Mouse (Mus musculus) stomach, postnatal 0 days (tissue): ENCODE data around the gene Ccdc12. TPM values are rescaled to one million over a fixed set of nuclear protein-coding genes. Genes with fewer than 3 reads are reported as not detected.

ENCODE experiments used
- ATAC-seq: fragments of 200-750 bp; cut with Nextera tagmentation; 2 replicates; pipeline ENCODE4 v1.8.0; 2017; ENCODE audit not compliant: low FRiP score, low TSS enrichment
- DNase-seq: peaks from one replicate; pipeline ENCODE4 v3.0.0-alpha.2; 2016; ENCODE audit warnings: low spot score
- H3K27ac ChIP-seq: fragments of 300-500 bp; sonication (generic); replicated peaks from 2 replicates; pipeline ENCODE4 v1.5.1; 2014; ENCODE audit warnings: mild to moderate bottlenecking, control low read depth
- H3K27me3 ChIP-seq: fragments of 300-500 bp; sonication (generic); 2 replicates; pipeline ENCODE4 v1.6.1; 2014; ENCODE audit warnings: low read length; ENCODE audit not compliant: control insufficient read depth, insufficient read depth
- H3K36me3 ChIP-seq: fragments of 300-500 bp; sonication (generic); 2 replicates; pipeline ENCODE4 v1.6.1; 2014; ENCODE audit warnings: low read length, mixed read lengths; ENCODE audit not compliant: control insufficient read depth, insufficient read depth
- H3K4me1 ChIP-seq: fragments of 300-500 bp; sonication (generic); replicated peaks from 2 replicates; pipeline ENCODE4 v1.6.1; 2014; ENCODE audit warnings: antibody characterized with exemption; ENCODE audit not compliant: control insufficient read depth, insufficient read depth
- H3K4me2 ChIP-seq: fragments of 300-500 bp; sonication (generic); replicated peaks from 2 replicates; pipeline ENCODE4 v1.6.1; 2014; ENCODE audit warnings: low read depth, mild to moderate bottlenecking, control low read depth, moderate library complexity
- H3K4me3 ChIP-seq: fragments of 300-500 bp; sonication (generic); 2 replicates; pipeline ENCODE4 v1.5.1; 2014; ENCODE audit warnings: low read depth, low read length, control low read depth
- H3K9ac ChIP-seq: fragments of 300-500 bp; sonication (generic); 2 replicates; pipeline ENCODE4 v1.6.1; 2014; ENCODE audit warnings: mild to moderate bottlenecking, low read length, control low read depth, mixed read lengths
- H3K9me3 ChIP-seq: fragments of 300-500 bp; sonication (generic); 2 replicates; pipeline ENCODE4 v1.6.1; 2016; ENCODE audit warnings: low read length; ENCODE audit not compliant: control insufficient read depth
- CTCF ChIP-seq: IDR thresholded peaks from 2 replicates; pipeline ENCODE4 v1.5.1; 2016; ENCODE audit warnings: antibody characterized with exemption, low read depth, mild to moderate bottlenecking, moderate library complexity
- EP300 ChIP-seq: optimal IDR thresholded peaks from 2 replicates; pipeline ENCODE3; 2016; ENCODE audit warnings: antibody characterized with exemption
- WGBS: fragments of 180-500 bp; shearing (Covaris S2); extraction: QIAGEN DNeasy Blood & Tissue Kit; methylation state at CpG from one replicate; pipeline ENCODE4 v1.1.7; 2014; 5-methylcytosine and 5-hydroxymethylcytosine counted together
- polyA plus RNA-seq: library from polyadenylated mRNA; unstranded; fragments of >200 nt; fragmentation: Nextera tagmentation; extraction: Ambion mirVana; gene quantifications from 2 replicates; pipeline ENCODE4 v1.2.1, GENCODE M21; 2015

Ccdc12 gene
- polyA plus RNA-seq, 1 experiment from 2014 or later, result 139 TPM

DNA sequence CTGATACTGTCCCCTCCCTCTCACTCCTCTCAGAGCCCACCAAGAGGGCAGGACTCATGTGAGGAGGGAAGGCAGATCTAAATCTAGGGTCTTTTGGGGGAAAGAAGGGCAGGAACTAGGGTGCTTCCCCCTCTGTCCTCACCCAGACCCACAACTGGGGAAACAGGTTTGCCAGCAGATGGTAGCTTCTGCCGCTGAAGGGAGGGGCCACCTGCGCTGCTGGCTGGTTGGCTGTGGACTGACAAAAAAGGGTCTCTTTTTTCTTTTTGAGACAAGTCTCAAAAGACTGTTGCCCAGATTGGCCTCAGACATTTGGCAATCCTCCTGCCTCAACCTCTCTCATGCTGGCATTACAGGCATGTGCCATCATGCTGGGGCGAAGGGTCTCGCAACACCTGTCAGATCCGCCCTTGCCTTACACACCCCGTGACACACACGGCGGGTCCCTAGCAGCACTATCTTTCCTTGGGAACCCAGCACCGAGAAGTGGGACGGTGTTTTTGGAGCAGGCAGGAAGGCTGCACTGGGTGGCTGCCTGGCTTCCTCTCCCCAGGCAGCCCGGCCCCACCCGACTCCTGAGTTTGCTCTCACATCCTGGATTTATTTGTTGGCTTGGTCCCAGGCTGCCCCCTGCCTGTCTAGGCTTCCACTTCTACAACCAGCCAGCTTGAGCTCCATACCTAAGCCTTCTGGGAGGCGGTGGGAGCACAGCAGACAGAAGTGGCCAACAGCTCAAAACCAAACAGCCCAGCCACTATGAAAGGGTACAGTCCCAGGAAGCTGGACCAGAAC, 4.2 kb upstream of the Ccdc12 start:
- H3K9ac ChIP-seq, result peak overlapping the region; percentile 77
- DNase-seq, result peak; percentile 79

DNA sequence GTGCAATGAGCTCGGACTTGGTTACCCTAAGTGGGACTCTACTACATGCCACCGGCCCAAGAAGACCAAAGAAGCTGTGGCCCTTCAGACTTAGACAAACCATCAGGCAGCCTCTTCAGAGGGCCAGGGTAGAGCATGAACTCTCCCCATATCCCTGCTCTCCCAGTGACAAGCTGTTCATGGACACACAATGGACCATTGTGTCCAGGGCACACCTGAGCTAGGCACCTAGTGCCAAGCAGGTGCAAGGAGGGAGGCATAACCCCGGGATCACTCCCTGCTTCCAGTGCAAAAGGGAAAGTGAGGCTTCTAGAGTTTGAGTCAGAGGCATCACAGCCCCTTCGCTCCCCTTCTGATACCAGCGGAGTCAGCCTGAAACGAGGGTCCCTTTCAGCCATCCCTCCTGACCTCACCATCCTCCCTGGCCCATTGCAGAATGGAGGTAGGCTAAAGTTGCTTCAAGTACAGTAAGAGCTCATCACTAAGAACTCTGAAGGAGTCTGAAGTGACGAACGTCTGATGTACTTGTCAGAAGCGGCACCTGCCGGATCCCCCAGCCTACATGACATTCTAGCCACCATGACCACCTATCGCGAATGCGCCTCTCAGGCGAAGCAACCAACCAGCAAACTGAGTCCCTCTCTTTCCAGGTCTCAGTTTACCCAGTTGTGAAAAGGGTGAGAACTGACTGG, 3.2 kb upstream of the Ccdc12 start:
- Histone ChIP-seq H3K36me3 (no peaks in the 10 kb centered on the region), H3K4me2 (peak overlapping the region; percentile 99), H3K4me3 (peak overlapping the region; percentile 65), H3K27ac (peak overlapping the region; percentile 90), H3K9ac (peak overlapping the region; percentile 77), H3K27me3 (no peaks in the 10 kb centered on the region), H3K4me1 (peaks cover 8% of the 10 kb centered on the region), H3K9me3 (no peaks in the 10 kb centered on the region)
- WGBS, result 18% methylated on average over 14 of the region's 14 CpGs
- no peak for DNase-seq
- TF ChIP-seq CTCF (no peak), EP300 (no peak)
- no peak for ATAC-seq

More for the DNA sequence above, 4.2 kb upstream of the Ccdc12 start:
- TF ChIP-seq EP300 (no peak), CTCF (peak; percentile 53)
- Histone ChIP-seq H3K36me3 (no peaks in the 10 kb centered on the region), H3K4me1 (peaks cover 8% of the 10 kb centered on the region; the same call in 1 of the 2 replicates), H3K9me3 (no peaks in the 10 kb centered on the region), H3K27ac (peak overlapping the region; percentile 90), H3K27me3 (no peaks in the 10 kb centered on the region), H3K4me3 (peak overlapping the region; percentile 65), H3K4me2 (peak overlapping the region; percentile 99)
- no peak for ATAC-seq
- 21% methylated on average over 13 of the region's 13 CpGs for WGBS

DNA sequence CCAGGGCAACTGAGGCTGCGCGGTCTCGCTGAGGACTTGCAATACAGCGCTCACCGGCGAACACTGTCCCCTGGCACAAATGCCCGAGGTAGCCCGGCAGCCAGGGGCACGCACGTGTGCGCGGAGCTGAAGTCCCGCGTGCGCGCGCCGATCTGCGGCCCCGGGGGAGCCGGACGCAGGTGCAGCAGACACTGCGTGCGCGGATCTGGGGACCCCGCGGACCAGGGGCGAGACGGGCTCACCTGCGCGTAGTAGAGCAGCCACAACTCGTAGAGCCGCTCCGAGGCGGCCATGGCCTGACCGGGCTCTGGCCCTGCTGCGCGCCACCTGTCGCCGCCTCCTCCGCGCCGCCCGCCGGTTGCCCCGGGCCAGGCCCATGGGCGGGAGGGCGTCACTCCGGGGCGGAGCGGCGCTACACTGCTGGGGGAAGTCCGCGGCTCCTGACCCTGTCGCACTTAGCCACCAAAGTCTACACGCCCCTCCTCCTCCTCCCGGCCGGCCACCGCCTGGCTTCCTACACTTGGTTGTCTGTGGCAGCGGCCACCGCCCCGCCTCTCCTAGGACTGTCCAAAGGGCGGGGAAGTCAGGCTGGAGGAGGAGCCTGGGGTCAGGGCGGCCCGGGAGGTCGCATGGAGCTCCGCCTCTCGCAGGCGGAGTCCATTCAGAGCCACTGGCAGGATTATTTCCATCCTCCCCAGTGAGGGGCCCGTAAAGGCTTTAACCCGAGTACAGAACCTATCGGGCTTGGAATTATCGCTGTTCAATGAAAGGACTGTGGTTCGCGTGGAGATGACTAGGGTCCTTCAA, 2.4 kb upstream of the Ccdc12 start, which contains the start of gene Nbeal2:
Gene Nbeal2, minus strand, starts transcription at position 507 of the 807 bp plus-strand sequence.
- peak; percentile 89 for ATAC-seq
- H3K4me3 ChIP-seq, result peak within 1 kb of the TSS; percentile 65
- no peaks in the 10 kb centered on the region for H3K27me3 ChIP-seq
- H3K9ac ChIP-seq, result peak within 1 kb of the TSS; percentile 77
- no peaks in the 10 kb centered on the region for H3K36me3 ChIP-seq
- DNase-seq, result peak; percentile 97
- H3K4me1 ChIP-seq, result peaks cover 8% of the 10 kb centered on the region
- no peaks in the 10 kb centered on the region for H3K9me3 ChIP-seq
- peak within 1 kb of the TSS; percentile 99 for H3K4me2 ChIP-seq
- under 1% methylated on average over 52 of the region's 75 CpGs for WGBS
- H3K27ac ChIP-seq, result peak within 1 kb of the TSS; percentile 90
- TF ChIP-seq EP300, result no peak
- TF ChIP-seq CTCF, result peak; percentile 20; the same call in 1 of the 2 replicates

DNA sequence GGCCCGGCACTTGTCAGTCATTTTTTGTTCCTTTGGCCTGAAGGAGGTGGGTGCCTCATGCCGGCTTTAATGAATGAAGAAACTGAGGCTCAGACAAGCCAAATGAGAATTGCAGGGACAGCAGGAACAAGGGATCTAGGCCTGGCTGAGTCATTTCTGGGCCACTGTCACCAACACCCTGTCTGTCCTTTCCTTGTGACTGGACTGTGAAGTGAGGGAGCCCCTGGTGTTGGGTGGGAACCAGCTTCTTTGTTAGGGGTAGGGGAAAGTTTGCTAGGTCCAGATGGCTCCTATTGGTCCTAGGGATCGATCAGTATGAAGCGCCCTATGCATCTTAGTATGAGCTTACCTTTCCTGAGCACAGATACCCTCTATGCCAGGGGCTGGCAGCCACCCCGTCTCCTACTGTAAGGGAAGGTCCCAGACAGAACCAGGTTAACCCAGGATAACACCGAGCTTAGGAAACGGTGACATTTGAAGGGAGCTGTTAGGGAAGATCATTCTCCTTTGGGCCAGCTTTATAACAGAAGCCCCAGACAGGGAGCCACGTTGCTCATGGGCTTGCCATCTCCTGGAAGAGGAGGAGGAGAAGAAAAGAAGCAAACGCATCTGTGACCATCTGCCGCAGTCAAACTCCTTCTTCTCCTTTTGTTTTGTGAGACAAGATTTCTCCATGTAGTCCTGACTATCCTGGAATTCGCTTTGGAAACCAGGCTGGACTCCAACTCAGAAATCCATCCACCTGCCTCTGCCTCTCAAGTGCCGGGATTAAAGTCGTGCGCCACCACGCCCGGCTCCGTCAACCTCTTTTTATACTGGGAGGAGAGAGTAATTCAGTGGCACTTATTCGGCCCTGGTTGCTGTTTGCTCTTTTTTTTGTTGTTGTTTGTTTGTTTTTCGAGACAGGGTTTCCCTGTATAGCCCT, 1.3 kb upstream of the Ccdc12 start:
- no peak overlapping the region for H3K4me3 ChIP-seq
- H3K36me3 ChIP-seq, result no peaks in the 10 kb centered on the region
- no peaks in the 10 kb centered on the region for H3K27me3 ChIP-seq
- 79% methylated on average over 19 of the region's 19 CpGs for WGBS
- peaks cover 8% of the 10 kb centered on the region for H3K4me1 ChIP-seq
- peak overlapping the region; percentile 99 for H3K4me2 ChIP-seq
- ATAC-seq (no peak), DNase-seq (no peak)
- H3K9ac ChIP-seq, result 0 out of 2 replicates have a peak overlapping the region, but pooled peaks have one; percentile 18
- no peaks in the 10 kb centered on the region for H3K9me3 ChIP-seq
- H3K27ac ChIP-seq, result peak overlapping the region; percentile 90
- TF ChIP-seq CTCF, result no peak
- TF ChIP-seq EP300, result no peak

DNA sequence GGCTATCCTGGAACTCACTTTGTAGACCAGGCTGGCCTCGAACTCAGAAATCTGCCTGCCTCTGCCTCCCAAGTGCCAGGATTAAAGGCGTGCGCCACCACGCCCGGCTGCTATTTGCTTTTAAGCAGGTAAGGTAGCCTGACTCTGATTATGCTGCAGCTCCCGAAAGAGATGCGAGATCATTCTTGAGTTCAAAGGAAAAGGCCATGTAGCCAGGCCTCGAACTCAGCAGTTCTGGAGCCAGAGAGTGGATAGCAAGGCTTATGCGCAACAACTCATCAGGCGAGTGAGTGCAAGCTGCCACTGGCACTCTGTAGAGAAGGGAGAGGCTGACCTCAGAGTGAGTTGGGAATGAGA, 674 bp upstream of the Ccdc12 start:
- Histone ChIP-seq H3K27me3 (no peaks in the 10 kb centered on the region), H3K4me3 (peak overlapping the region; percentile 66), H3K9ac (no peak overlapping the region; the same call in 1 of the 2 replicates), H3K9me3 (no peaks in the 10 kb centered on the region), H3K36me3 (no peaks in the 10 kb centered on the region), H3K4me2 (peak overlapping the region; percentile 52), H3K4me1 (peaks cover 8% of the 10 kb centered on the region), H3K27ac (peak overlapping the region; percentile 90)
- TF ChIP-seq CTCF (no peak), EP300 (no peak)
- DNase-seq, result no peak
- 71% methylated on average over 10 of the region's 10 CpGs for WGBS
- no peak for ATAC-seq
